Mouse (Mus musculus): ENCODE measurements at regions not wholly inside any gene's neighbourhood (a gene's known extent, or its start where the extent isn't known, plus 50 kb on each side); places are given as distances from the start of the nearest gene placed in this dataset.

GRCm38 (mm10) chr13:107447813-107448212, 425.9 kb upstream of the Kif2a start:
- H3K9me3 ChIP-seq (ENCODE audit: control insufficient read depth, low read length) = no peaks in the 10 kb centered on the region
- no peak for ATAC-seq (ENCODE audit: low read depth)
- no peaks in the 10 kb centered on the region for H3K27me3 ChIP-seq (ENCODE audit: control insufficient read depth, insufficient read depth, low read length)
- no peaks in the 10 kb centered on the region for H3K4me1 ChIP-seq (ENCODE audit: control insufficient read depth, insufficient read depth, low read length)
- H3K4me2 ChIP-seq (ENCODE audit: low read depth, low read length) = no peak overlapping the region
- WGBS = 77% methylated on average over 2 of the region's 2 CpGs
- no peak overlapping the region for H3K9ac ChIP-seq (replicated peaks; ENCODE audit: low read depth, low read length)
- H3K4me3 ChIP-seq (ENCODE audit: low read depth, low read length) = no peak overlapping the region
- no peaks in the 10 kb centered on the region for H3K36me3 ChIP-seq (ENCODE audit: control insufficient read depth, insufficient read depth, low read length)
- no peak overlapping the region for H3K27ac ChIP-seq (ENCODE audit: low read depth, low read length)

- H3K27ac ChIP-seq (ENCODE audit: low read depth, low read length) = no peak overlapping the region
- no peak for ATAC-seq (ENCODE audit: low read depth)
- peaks cover 3% of the 10 kb centered on the region; the same call in 1 of the 2 replicates for H3K9me3 ChIP-seq (ENCODE audit: control insufficient read depth, low read length)
- H3K4me3 ChIP-seq (ENCODE audit: low read depth, low read length) = no peak overlapping the region
- H3K36me3 ChIP-seq (ENCODE audit: control insufficient read depth, insufficient read depth, low read length) = no peaks in the 10 kb centered on the region
- no peak overlapping the region for H3K9ac ChIP-seq (replicated peaks; ENCODE audit: low read depth, low read length)
- no peaks in the 10 kb centered on the region for H3K27me3 ChIP-seq (ENCODE audit: control insufficient read depth, insufficient read depth, low read length)
- no peaks in the 10 kb centered on the region for H3K4me1 ChIP-seq (ENCODE audit: control insufficient read depth, insufficient read depth, low read length)
- 78% methylated on average over 3 of the region's 3 CpGs for WGBS
- no peak overlapping the region for H3K4me2 ChIP-seq (ENCODE audit: low read depth, low read length)
Measured at GRCm38 (mm10) chr13:107419363-107420155, 397.6 kb upstream of the Kif2a start.

- no peak overlapping the region for H3K4me2 ChIP-seq (ENCODE audit: low read depth, low read length)
- H3K27me3 ChIP-seq (ENCODE audit: control insufficient read depth, insufficient read depth, low read length) = no peaks in the 10 kb centered on the region
- no peaks in the 10 kb centered on the region for H3K9me3 ChIP-seq (ENCODE audit: control insufficient read depth, low read length)
- no peak overlapping the region for H3K9ac ChIP-seq (replicated peaks; ENCODE audit: low read depth, low read length)
- no peak overlapping the region for H3K27ac ChIP-seq (ENCODE audit: low read depth, low read length)
- no peak overlapping the region for H3K4me3 ChIP-seq (ENCODE audit: low read depth, low read length)
- H3K4me1 ChIP-seq (ENCODE audit: control insufficient read depth, insufficient read depth, low read length) = no peaks in the 10 kb centered on the region
- H3K36me3 ChIP-seq (ENCODE audit: control insufficient read depth, insufficient read depth, low read length) = no peaks in the 10 kb centered on the region
- no peak for ATAC-seq (ENCODE audit: low read depth)
Measured at GRCm38 (mm10) chr13:107410267-107410666, 388.3 kb upstream of the Kif2a start.

GRCm38 (mm10) chr13:107407674-107408026, 385.7 kb upstream of the Kif2a start:
- ATAC-seq (ENCODE audit: low read depth) = no peak
- Histone ChIP-seq H3K36me3 (ENCODE audit: control insufficient read depth, insufficient read depth, low read length) (no peaks in the 10 kb centered on the region), H3K27me3 (ENCODE audit: control insufficient read depth, insufficient read depth, low read length) (no peaks in the 10 kb centered on the region), H3K9me3 (ENCODE audit: control insufficient read depth, low read length) (no peaks in the 10 kb centered on the region), H3K9ac (replicated peaks; ENCODE audit: low read depth, low read length) (no peak overlapping the region), H3K27ac (ENCODE audit: low read depth, low read length) (no peak overlapping the region), H3K4me2 (ENCODE audit: low read depth, low read length) (no peak overlapping the region), H3K4me3 (ENCODE audit: low read depth, low read length) (no peak overlapping the region), H3K4me1 (ENCODE audit: control insufficient read depth, insufficient read depth, low read length) (no peaks in the 10 kb centered on the region)
- WGBS = 69% methylated on average over 5 of the region's 5 CpGs

- no peak for ATAC-seq (ENCODE audit: low read depth)
- H3K27ac ChIP-seq (ENCODE audit: low read depth, low read length) = no peak overlapping the region
- 88% methylated on average over 5 of the region's 5 CpGs for WGBS
- no peaks in the 10 kb centered on the region for H3K9me3 ChIP-seq (ENCODE audit: control insufficient read depth, low read length)
- no peaks in the 10 kb centered on the region for H3K36me3 ChIP-seq (ENCODE audit: control insufficient read depth, insufficient read depth, low read length)
- no peak overlapping the region for H3K4me2 ChIP-seq (ENCODE audit: low read depth, low read length)
- H3K27me3 ChIP-seq (ENCODE audit: control insufficient read depth, insufficient read depth, low read length) = no peaks in the 10 kb centered on the region
- no peak overlapping the region for H3K9ac ChIP-seq (replicated peaks; ENCODE audit: low read depth, low read length)
- no peaks in the 10 kb centered on the region for H3K4me1 ChIP-seq (ENCODE audit: control insufficient read depth, insufficient read depth, low read length)
- no peak overlapping the region for H3K4me3 ChIP-seq (ENCODE audit: low read depth, low read length)
Measured at GRCm38 (mm10) chr13:107406977-107407673, 385.2 kb upstream of the Kif2a start.

GRCm38 (mm10) chr13:107398621-107399363, 376.9 kb upstream of the Kif2a start:
- H3K4me3 ChIP-seq (ENCODE audit: low read depth, low read length) = no peak overlapping the region
- H3K27ac ChIP-seq (ENCODE audit: low read depth, low read length) = no peak overlapping the region
- no peaks in the 10 kb centered on the region for H3K9me3 ChIP-seq (ENCODE audit: control insufficient read depth, low read length)
- no peaks in the 10 kb centered on the region for H3K36me3 ChIP-seq (ENCODE audit: control insufficient read depth, insufficient read depth, low read length)
- WGBS = 64% methylated on average over 8 of the region's 8 CpGs
- H3K4me2 ChIP-seq (ENCODE audit: low read depth, low read length) = no peak overlapping the region
- no peak overlapping the region for H3K9ac ChIP-seq (replicated peaks; ENCODE audit: low read depth, low read length)
- no peaks in the 10 kb centered on the region for H3K4me1 ChIP-seq (ENCODE audit: control insufficient read depth, insufficient read depth, low read length)
- H3K27me3 ChIP-seq (ENCODE audit: control insufficient read depth, insufficient read depth, low read length) = no peaks in the 10 kb centered on the region
- ATAC-seq (ENCODE audit: low read depth) = no peak

- 91% methylated on average over 2 of the region's 2 CpGs for WGBS
Measured at GRCm38 (mm10) chr13:107396036-107396435, 374.1 kb upstream of the Kif2a start.

GRCm38 (mm10) chr13:107394451-107394850, 372.5 kb upstream of the Kif2a start:
- 95% methylated on average over 1 of the region's 1 CpGs for WGBS
- no peaks in the 10 kb centered on the region for H3K9me3 ChIP-seq (ENCODE audit: control insufficient read depth, low read length)
- no peak overlapping the region for H3K9ac ChIP-seq (replicated peaks; ENCODE audit: low read depth, low read length)

More at GRCm38 (mm10) chr13:107396036-107396435, 374.1 kb upstream of the Kif2a start:
- no peak overlapping the region for H3K4me2 ChIP-seq (ENCODE audit: low read depth, low read length)
- H3K27ac ChIP-seq (ENCODE audit: low read depth, low read length) = no peak overlapping the region
- H3K9ac ChIP-seq (replicated peaks; ENCODE audit: low read depth, low read length) = no peak overlapping the region
- ATAC-seq (ENCODE audit: low read depth) = no peak
- H3K4me1 ChIP-seq (ENCODE audit: control insufficient read depth, insufficient read depth, low read length) = no peaks in the 10 kb centered on the region
- H3K27me3 ChIP-seq (ENCODE audit: control insufficient read depth, insufficient read depth, low read length) = no peaks in the 10 kb centered on the region
- no peaks in the 10 kb centered on the region for H3K9me3 ChIP-seq (ENCODE audit: control insufficient read depth, low read length)
- no peak overlapping the region for H3K4me3 ChIP-seq (ENCODE audit: low read depth, low read length)
- no peaks in the 10 kb centered on the region for H3K36me3 ChIP-seq (ENCODE audit: control insufficient read depth, insufficient read depth, low read length)

More at GRCm38 (mm10) chr13:107394451-107394850, 372.5 kb upstream of the Kif2a start:
- Histone ChIP-seq H3K27me3 (ENCODE audit: control insufficient read depth, insufficient read depth, low read length) (no peaks in the 10 kb centered on the region), H3K36me3 (ENCODE audit: control insufficient read depth, insufficient read depth, low read length) (no peaks in the 10 kb centered on the region), H3K4me3 (ENCODE audit: low read depth, low read length) (no peak overlapping the region), H3K27ac (ENCODE audit: low read depth, low read length) (no peak overlapping the region), H3K4me1 (ENCODE audit: control insufficient read depth, insufficient read depth, low read length) (no peaks in the 10 kb centered on the region), H3K4me2 (ENCODE audit: low read depth, low read length) (no peak overlapping the region)
- ATAC-seq (ENCODE audit: low read depth) = no peak

Measured in neural tube, embryonic 14.5 days (tissue).